Mouse (Mus musculus) lung, postnatal 0 days (tissue): ENCODE data around the gene Mindy4. TPM values are rescaled to one million over a fixed set of nuclear protein-coding genes. Genes with fewer than 3 reads are reported as not detected.

ENCODE experiments used
- ATAC-seq: fragments of 200-750 bp; cut with Nextera tagmentation; 2 replicates; pipeline ENCODE4 v1.8.0; 2017; ENCODE audit warnings: moderate library complexity
- DNase-seq: peaks from one replicate; pipeline ENCODE4 v3.0.0-alpha.2; 2016; ENCODE audit warnings: low spot score
- H3K27ac ChIP-seq: fragments of 300-500 bp; sonication (generic); 2 replicates; pipeline ENCODE4 v1.5.1; 2014; ENCODE audit warnings: antibody characterized with exemption, mild to moderate bottlenecking, low read length, mixed read lengths
- H3K27me3 ChIP-seq: fragments of 300-500 bp; sonication (generic); replicated peaks from 2 replicates; pipeline ENCODE4 v1.6.1; 2014; ENCODE audit warnings: low read length, mixed read lengths; ENCODE audit not compliant: insufficient read depth
- H3K36me3 ChIP-seq: fragments of 300-500 bp; sonication (generic); 2 replicates; pipeline ENCODE4 v1.6.1; 2014; ENCODE audit warnings: low read length, mixed read lengths; ENCODE audit not compliant: insufficient read depth
- H3K4me1 ChIP-seq: fragments of 300-500 bp; sonication (generic); 2 replicates; pipeline ENCODE4 v1.6.1; 2014; ENCODE audit warnings: antibody characterized with exemption, low read depth, low read length, mixed read lengths; ENCODE audit not compliant: insufficient read depth
- H3K4me2 ChIP-seq: fragments of 300-500 bp; sonication (generic); replicated peaks from 2 replicates; pipeline ENCODE4 v1.6.1; 2014; ENCODE audit warnings: low read depth, mild to moderate bottlenecking, low read length, moderate library complexity, mixed read lengths
- H3K4me3 ChIP-seq: fragments of 300-500 bp; sonication (generic); 2 replicates; pipeline ENCODE4 v1.5.1; 2014; ENCODE audit warnings: low read depth, low read length
- H3K9ac ChIP-seq: fragments of 300-500 bp; sonication (generic); replicated peaks from 2 replicates; pipeline ENCODE4 v1.6.1; 2014; ENCODE audit warnings: low read depth, mild to moderate bottlenecking
- H3K9me3 ChIP-seq: fragments of 300-500 bp; sonication (generic); 2 replicates; pipeline ENCODE4 v1.6.1; 2016; ENCODE audit warnings: low read length, mixed read lengths
- CTCF ChIP-seq: IDR thresholded peaks from 2 replicates; pipeline ENCODE4 v1.5.1; 2016; ENCODE audit warnings: antibody characterized with exemption, mild to moderate bottlenecking
- EP300 ChIP-seq: IDR thresholded peaks from 2 replicates; pipeline ENCODE4 v1.6.1; 2016; ENCODE audit warnings: antibody characterized with exemption, mild to moderate bottlenecking, control low read depth
- WGBS: fragments of 180-500 bp; shearing (Covaris S2); extraction: QIAGEN DNeasy Blood & Tissue Kit; methylation state at CpG from one replicate; pipeline ENCODE4 v1.1.7; 2014; 5-methylcytosine and 5-hydroxymethylcytosine counted together
- polyA plus RNA-seq: library from polyadenylated mRNA; unstranded; fragments of >200 nt; fragmentation: Nextera tagmentation; extraction: Ambion mirVana; gene quantifications from 2 replicates; pipeline ENCODE4 v1.2.1, GENCODE M21; 2015

Mindy4 gene
- polyA plus RNA-seq, 1 experiment from 2014 or later, result 14.4 TPM

DNA sequence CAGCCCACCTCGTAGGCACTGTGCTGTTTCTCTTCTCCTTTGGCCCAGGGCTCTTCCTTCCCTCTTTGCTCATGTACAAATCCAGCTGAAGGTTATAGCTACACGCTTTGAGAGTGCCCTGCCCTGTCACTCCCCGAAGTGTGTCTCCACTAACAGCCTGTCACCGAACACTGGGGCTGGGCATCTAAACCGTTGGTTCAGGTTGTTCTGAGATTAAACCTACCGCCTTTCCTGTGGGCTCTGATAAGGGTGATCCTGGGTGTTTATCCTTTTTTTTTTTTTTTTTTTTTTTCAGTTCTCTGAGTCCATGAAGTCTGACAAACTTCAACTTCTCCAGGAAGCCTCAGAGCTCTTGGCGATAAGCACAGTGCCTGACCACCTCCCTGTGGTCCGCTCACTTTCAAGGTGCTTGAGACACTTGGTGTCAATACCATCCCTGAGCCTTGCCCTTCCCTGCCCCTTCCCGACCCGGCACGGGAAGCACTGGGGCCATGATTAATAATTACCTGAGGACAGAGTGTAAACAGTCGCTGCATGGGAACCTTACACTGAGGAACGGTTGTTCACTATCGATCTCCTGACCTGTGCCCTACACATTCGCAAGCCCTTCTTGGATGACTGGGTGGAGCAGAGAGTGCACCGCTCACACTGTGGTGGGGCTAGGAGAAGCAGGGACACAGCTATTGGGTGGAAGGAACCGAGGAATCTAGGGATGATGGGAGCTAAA lies 120.9 kb downstream of the Mindy4 start:
- DNase-seq (no peak), ATAC-seq (no peak)
- no peak overlapping the region for H3K4me3 ChIP-seq
- no peak overlapping the region for H3K27ac ChIP-seq
- TF ChIP-seq CTCF, result no peak
- no peak for TF ChIP-seq EP300
- H3K27me3 ChIP-seq, result no peaks in the 10 kb centered on the region
- no peak overlapping the region for H3K4me2 ChIP-seq
- no peaks in the 10 kb centered on the region for H3K36me3 ChIP-seq
- H3K4me1 ChIP-seq, result peaks cover 39% of the 10 kb centered on the region; the same call in 1 of the 2 replicates
- H3K9ac ChIP-seq, result no peak overlapping the region
- 30% methylated on average over 17 of the region's 17 CpGs for WGBS
- no peaks in the 10 kb centered on the region for H3K9me3 ChIP-seq

DNA sequence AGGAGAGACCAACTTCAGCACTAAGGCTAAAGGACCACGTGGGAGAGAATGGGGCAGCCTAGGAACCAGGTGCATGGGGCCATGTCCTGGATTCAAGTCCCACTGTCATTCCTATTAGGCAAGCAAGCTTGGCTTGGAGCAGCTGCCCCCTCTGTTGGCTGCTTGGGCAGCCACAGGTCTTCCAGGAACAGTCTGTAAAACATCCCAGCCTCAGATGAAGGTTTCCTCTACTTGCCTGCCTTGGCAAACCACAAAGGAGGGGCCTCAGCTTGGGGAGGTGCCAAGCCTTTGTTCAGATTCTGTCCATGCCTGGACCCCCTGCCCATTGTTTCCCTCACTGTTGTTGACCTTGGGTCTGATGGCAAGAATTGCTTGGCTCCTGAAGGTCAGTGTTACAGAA lies 121.6 kb downstream of the Mindy4 start:
- DNase-seq (peak; percentile 63), ATAC-seq (no peak)
- H3K27me3 ChIP-seq, result no peaks in the 10 kb centered on the region
- H3K9me3 ChIP-seq, result no peaks in the 10 kb centered on the region
- no peak overlapping the region for H3K4me2 ChIP-seq
- WGBS, result 53% methylated on average over 1 of the region's 1 CpGs
- H3K4me3 ChIP-seq, result no peak overlapping the region
- H3K36me3 ChIP-seq, result no peaks in the 10 kb centered on the region
- peak; percentile 54; the same call in 1 of the 2 replicates for TF ChIP-seq EP300
- TF ChIP-seq CTCF, result peak; percentile 70
- no peak overlapping the region for H3K9ac ChIP-seq
- no peak overlapping the region for H3K27ac ChIP-seq
- H3K4me1 ChIP-seq, result peaks cover 32% of the 10 kb centered on the region; the same call in 1 of the 2 replicates

- no peaks in the 10 kb centered on the region for H3K36me3 ChIP-seq
- H3K9ac ChIP-seq, result no peak overlapping the region
- no peaks in the 10 kb centered on the region for H3K27me3 ChIP-seq
- no peak overlapping the region for H3K4me3 ChIP-seq
- DNase-seq (peak; percentile 55), ATAC-seq (peak; percentile 58)
- H3K9me3 ChIP-seq, result no peaks in the 10 kb centered on the region
- H3K4me1 ChIP-seq, result peaks cover 21% of the 10 kb centered on the region; the same call in 1 of the 2 replicates
- no peak overlapping the region for H3K4me2 ChIP-seq
- peak overlapping the region; percentile 87 for H3K27ac ChIP-seq
- 47% methylated on average over 4 of the region's 4 CpGs for WGBS
- TF ChIP-seq EP300, result peak; percentile 93
- no peak for TF ChIP-seq CTCF
Observed at GRCm38 (mm10) chr6:55326299-55326698, 123.1 kb downstream of the Mindy4 start.

GRCm38 (mm10) chr6:55327326-55327725 lies 124.1 kb downstream of the Mindy4 start:
- ATAC-seq (peak; percentile 86), DNase-seq (peak; percentile 86)
- WGBS, result 34% methylated on average over 13 of the region's 13 CpGs
- Histone ChIP-seq H3K36me3 (no peaks in the 10 kb centered on the region), H3K4me3 (no peak overlapping the region), H3K9me3 (no peaks in the 10 kb centered on the region), H3K4me2 (no peak overlapping the region), H3K4me1 (peaks cover 19% of the 10 kb centered on the region), H3K9ac (no peak overlapping the region), H3K27ac (peak overlapping the region; percentile 87), H3K27me3 (no peaks in the 10 kb centered on the region)
- TF ChIP-seq EP300, result peak; percentile 96
- TF ChIP-seq CTCF, result no peak

DNA sequence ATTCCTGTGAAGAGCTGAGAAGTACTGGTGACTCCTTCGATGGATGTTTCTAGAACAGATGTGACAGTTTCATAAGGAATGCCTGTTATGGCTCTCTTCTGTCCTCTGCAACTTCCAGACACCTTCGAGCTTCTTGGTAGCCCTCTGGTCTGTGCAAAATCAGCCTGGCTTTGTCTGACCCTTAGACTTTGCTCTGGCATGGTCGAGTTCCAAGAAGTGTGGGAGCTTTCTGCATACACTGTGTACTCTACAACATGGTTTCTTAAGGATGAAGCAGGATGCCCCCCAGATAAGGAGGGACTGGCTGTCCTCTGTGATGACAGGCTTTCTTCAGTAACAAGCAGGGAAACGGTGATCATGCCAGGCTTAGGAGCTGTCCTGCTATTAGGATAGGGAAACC lies 125.0 kb downstream of the Mindy4 start:
- H3K4me2 ChIP-seq, result no peak overlapping the region
- no peaks in the 10 kb centered on the region for H3K36me3 ChIP-seq
- peaks cover 23% of the 10 kb centered on the region for H3K4me1 ChIP-seq
- DNase-seq, result no peak
- H3K9ac ChIP-seq, result no peak overlapping the region
- H3K4me3 ChIP-seq, result no peak overlapping the region
- no peak for ATAC-seq
- no peaks in the 10 kb centered on the region for H3K27me3 ChIP-seq
- 57% methylated on average over 4 of the region's 4 CpGs for WGBS
- TF ChIP-seq CTCF, result no peak
- TF ChIP-seq EP300, result no peak
- peak overlapping the region; percentile 29 for H3K27ac ChIP-seq
- H3K9me3 ChIP-seq, result no peaks in the 10 kb centered on the region

- Histone ChIP-seq H3K9me3 (no peaks in the 10 kb centered on the region), H3K4me2 (no peak overlapping the region), H3K36me3 (no peaks in the 10 kb centered on the region), H3K4me1 (peaks cover 24% of the 10 kb centered on the region), H3K4me3 (no peak overlapping the region), H3K9ac (no peak overlapping the region), H3K27ac (no peak overlapping the region), H3K27me3 (no peaks in the 10 kb centered on the region)
- 36% methylated on average over 6 of the region's 6 CpGs for WGBS
- peak; percentile 16 for ATAC-seq
- TF ChIP-seq CTCF (no peak), EP300 (peak; percentile 36; the same call in 1 of the 2 replicates)
- peak; percentile 62 for DNase-seq
Observed at GRCm38 (mm10) chr6:55331315-55331714, 128.1 kb downstream of the Mindy4 start.
